Mouse (Mus musculus): ENCODE results near the gene Hdac7. TPM values are rescaled to one million over a fixed set of nuclear protein-coding genes. Genes with fewer than 3 reads are reported as not detected.

Gene Hdac7
- polyA plus RNA-seq, 1 experiment from 2014 or later = 7.8 TPM

DNA sequence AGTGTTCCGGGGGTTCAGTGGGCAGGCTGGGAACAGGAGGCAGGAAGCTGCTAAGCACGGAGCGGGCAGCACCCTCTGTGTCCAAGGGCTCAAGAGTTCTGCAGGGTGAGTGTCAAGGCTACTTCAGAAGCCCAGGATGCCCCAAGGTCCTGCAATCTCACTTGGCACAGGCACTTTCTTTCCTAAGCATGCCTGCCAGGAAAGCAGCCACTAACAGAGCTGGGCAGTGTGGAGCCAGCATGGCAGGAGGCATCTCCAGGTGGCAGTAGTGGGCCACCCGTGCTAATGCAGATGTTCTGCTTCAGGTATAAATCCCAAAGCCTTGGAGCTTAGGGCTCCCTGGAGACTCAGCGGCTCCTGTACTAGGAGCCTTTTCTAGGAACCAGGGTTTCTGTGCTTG, 34.4 kb downstream of the Hdac7 start:
- Histone ChIP-seq H3K9ac (ENCODE audit: low read depth, low read length) (no peak overlapping the region), H3K9me3 (ENCODE audit: control insufficient read depth) (no peaks in the 10 kb centered on the region), H3K27ac (ENCODE audit: low read depth, low read length) (no peak overlapping the region), H3K36me3 (ENCODE audit: control insufficient read depth, insufficient read depth) (peaks cover 34% of the 10 kb centered on the region; the same call in 1 of the 2 replicates), H3K4me3 (ENCODE audit: low read depth, low read length) (no peak overlapping the region), H3K27me3 (replicated peaks; ENCODE audit: control insufficient read depth, insufficient read depth, low read length) (no peaks in the 10 kb centered on the region), H3K4me1 (replicated peaks; ENCODE audit: control insufficient read depth, insufficient read depth, low read length) (peaks cover 4% of the 10 kb centered on the region; the same call in 1 of the 2 replicates), H3K4me2 (replicated peaks; ENCODE audit: low read depth) (no peak overlapping the region)
- WGBS = 87% methylated on average over 5 of the region's 5 CpGs
- TF ChIP-seq CTCF (IDR thresholded peaks at IDR 0.05; ENCODE audit: low read depth) = peak; percentile 76
- ATAC-seq = no peak

DNA sequence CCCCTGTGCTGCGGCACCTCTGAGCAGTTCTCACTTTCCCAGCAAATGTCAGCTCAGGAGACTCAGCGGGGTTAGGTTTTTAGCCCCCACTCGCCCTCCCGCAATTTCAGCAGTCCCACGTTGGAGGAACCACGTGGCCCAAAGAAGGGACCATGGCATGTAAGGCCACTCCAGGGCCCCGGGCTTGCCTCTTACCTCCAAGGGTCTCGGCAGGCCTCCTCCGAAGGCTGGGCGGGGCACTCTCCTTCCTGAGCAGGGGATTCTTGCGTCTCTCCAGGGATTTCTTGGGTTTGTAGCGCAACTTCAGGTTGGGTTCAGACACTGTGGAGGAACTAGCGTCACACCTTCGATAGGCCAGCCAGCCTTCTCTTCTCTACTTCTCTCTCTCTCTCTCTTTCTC, 35.1 kb downstream of the Hdac7 start:
- no peak for TF ChIP-seq CTCF (IDR thresholded peaks at IDR 0.05; ENCODE audit: low read depth)
- Histone ChIP-seq H3K9me3 (ENCODE audit: control insufficient read depth) (no peaks in the 10 kb centered on the region), H3K4me1 (replicated peaks; ENCODE audit: control insufficient read depth, insufficient read depth, low read length) (peaks cover 4% of the 10 kb centered on the region; the same call in 1 of the 2 replicates), H3K9ac (ENCODE audit: low read depth, low read length) (no peak overlapping the region), H3K4me2 (replicated peaks; ENCODE audit: low read depth) (no peak overlapping the region), H3K4me3 (ENCODE audit: low read depth, low read length) (no peak overlapping the region), H3K27ac (ENCODE audit: low read depth, low read length) (no peak overlapping the region), H3K27me3 (replicated peaks; ENCODE audit: control insufficient read depth, insufficient read depth, low read length) (no peaks in the 10 kb centered on the region), H3K36me3 (ENCODE audit: control insufficient read depth, insufficient read depth) (peaks cover 34% of the 10 kb centered on the region; the same call in 1 of the 2 replicates)
- WGBS = 82% methylated on average over 14 of the region's 14 CpGs
- ATAC-seq = no peak

DNA sequence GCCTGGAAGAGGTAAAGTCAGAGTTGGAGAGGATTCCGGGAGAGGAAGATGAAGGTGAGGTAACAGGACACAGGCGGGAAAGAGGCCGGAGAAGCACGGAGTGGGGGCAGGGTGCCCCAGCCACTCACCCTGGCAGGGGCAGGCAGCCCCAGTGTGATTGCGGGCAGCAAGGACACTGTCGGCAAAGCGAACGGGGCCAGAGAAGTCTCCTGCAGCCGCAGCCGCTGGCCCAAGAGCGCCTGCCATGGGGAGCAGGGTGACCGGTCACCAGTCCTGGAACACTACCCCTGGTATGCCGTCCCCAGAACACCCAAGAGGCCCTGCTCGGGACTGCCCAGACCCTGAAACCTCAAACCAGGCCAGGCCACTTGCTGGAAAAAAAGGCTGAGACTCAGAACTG, 35.8 kb downstream of the Hdac7 start:
- WGBS = 95% methylated on average over 14 of the region's 14 CpGs
- no peaks in the 10 kb centered on the region for H3K9me3 ChIP-seq (ENCODE audit: control insufficient read depth)
- no peaks in the 10 kb centered on the region; the same call in 1 of the 2 replicates for H3K4me1 ChIP-seq (replicated peaks; ENCODE audit: control insufficient read depth, insufficient read depth, low read length)
- no peak overlapping the region for H3K4me2 ChIP-seq (replicated peaks; ENCODE audit: low read depth)
- H3K27me3 ChIP-seq (replicated peaks; ENCODE audit: control insufficient read depth, insufficient read depth, low read length) = no peaks in the 10 kb centered on the region
- no peak overlapping the region for H3K4me3 ChIP-seq (ENCODE audit: low read depth, low read length)
- ATAC-seq = no peak
- no peak for TF ChIP-seq CTCF (IDR thresholded peaks at IDR 0.05; ENCODE audit: low read depth)
- H3K36me3 ChIP-seq (ENCODE audit: control insufficient read depth, insufficient read depth) = peaks cover 34% of the 10 kb centered on the region; the same call in 1 of the 2 replicates
- H3K27ac ChIP-seq (ENCODE audit: low read depth, low read length) = no peak overlapping the region
- H3K9ac ChIP-seq (ENCODE audit: low read depth, low read length) = no peak overlapping the region

DNA sequence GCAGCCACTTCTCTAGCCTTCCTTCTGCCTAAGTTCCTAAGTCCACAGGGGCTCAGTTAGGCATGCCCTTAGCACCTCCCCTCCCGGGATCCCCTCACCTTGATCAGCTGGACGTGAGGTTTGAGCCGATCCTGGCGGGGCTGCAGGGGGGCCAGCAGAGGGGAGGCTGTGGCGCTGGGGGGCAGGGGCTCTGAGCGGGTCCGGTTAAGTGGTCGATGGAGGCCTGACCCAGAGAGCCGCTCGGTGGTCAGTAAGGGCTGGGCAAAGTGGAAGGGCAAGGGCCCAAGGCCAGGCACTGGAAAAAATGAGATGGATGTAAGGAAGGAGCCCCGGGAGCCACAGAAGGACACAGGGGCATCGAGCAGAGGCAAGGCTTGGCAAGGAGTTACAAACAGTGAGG, 36.4 kb downstream of the Hdac7 start:
- TF ChIP-seq CTCF (IDR thresholded peaks at IDR 0.05; ENCODE audit: low read depth) = no peak
- Histone ChIP-seq H3K9ac (ENCODE audit: low read depth, low read length) (no peak overlapping the region), H3K4me2 (replicated peaks; ENCODE audit: low read depth) (no peak overlapping the region), H3K36me3 (ENCODE audit: control insufficient read depth, insufficient read depth) (peaks cover 34% of the 10 kb centered on the region; the same call in 1 of the 2 replicates), H3K27ac (ENCODE audit: low read depth, low read length) (no peak overlapping the region), H3K27me3 (replicated peaks; ENCODE audit: control insufficient read depth, insufficient read depth, low read length) (no peaks in the 10 kb centered on the region), H3K4me3 (ENCODE audit: low read depth, low read length) (no peak overlapping the region), H3K4me1 (replicated peaks; ENCODE audit: control insufficient read depth, insufficient read depth, low read length) (no peaks in the 10 kb centered on the region; the same call in 1 of the 2 replicates), H3K9me3 (ENCODE audit: control insufficient read depth) (no peaks in the 10 kb centered on the region)
- no peak for ATAC-seq
- WGBS = 84% methylated on average over 12 of the region's 12 CpGs

DNA sequence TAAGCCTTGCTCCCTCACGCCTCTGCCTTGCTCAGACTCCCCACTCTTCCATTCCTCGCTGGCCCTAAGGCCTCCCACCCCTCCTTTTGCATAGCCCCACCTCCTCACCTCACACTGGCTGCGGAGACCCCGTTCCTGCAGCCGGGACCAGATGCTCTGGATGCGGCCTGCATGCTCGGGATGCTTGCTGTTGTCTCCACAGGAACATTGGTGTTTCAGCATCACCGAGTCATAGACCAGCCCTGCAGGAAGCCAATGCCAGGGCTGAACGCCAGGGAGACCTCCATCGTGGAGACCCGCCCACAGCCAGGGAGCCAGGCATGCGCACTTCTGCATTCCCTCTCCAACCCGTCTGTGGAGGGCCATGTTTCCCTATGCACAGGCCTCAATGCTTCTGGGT, 41.7 kb downstream of the Hdac7 start:
- 48% methylated on average over 13 of the region's 13 CpGs for WGBS
- no peak overlapping the region for H3K27ac ChIP-seq (ENCODE audit: low read depth, low read length)
- peaks cover 47% of the 10 kb centered on the region; the same call in 1 of the 2 replicates for H3K36me3 ChIP-seq (ENCODE audit: control insufficient read depth, insufficient read depth)
- H3K9ac ChIP-seq (ENCODE audit: low read depth, low read length) = no peak overlapping the region
- no peak for ATAC-seq
- H3K4me2 ChIP-seq (replicated peaks; ENCODE audit: low read depth) = no peak overlapping the region
- H3K9me3 ChIP-seq (ENCODE audit: control insufficient read depth) = no peaks in the 10 kb centered on the region
- no peak for TF ChIP-seq CTCF (IDR thresholded peaks at IDR 0.05; ENCODE audit: low read depth)
- no peaks in the 10 kb centered on the region for H3K27me3 ChIP-seq (replicated peaks; ENCODE audit: control insufficient read depth, insufficient read depth, low read length)
- H3K4me3 ChIP-seq (ENCODE audit: low read depth, low read length) = no peak overlapping the region
- H3K4me1 ChIP-seq (replicated peaks; ENCODE audit: control insufficient read depth, insufficient read depth, low read length) = no peaks in the 10 kb centered on the region

DNA sequence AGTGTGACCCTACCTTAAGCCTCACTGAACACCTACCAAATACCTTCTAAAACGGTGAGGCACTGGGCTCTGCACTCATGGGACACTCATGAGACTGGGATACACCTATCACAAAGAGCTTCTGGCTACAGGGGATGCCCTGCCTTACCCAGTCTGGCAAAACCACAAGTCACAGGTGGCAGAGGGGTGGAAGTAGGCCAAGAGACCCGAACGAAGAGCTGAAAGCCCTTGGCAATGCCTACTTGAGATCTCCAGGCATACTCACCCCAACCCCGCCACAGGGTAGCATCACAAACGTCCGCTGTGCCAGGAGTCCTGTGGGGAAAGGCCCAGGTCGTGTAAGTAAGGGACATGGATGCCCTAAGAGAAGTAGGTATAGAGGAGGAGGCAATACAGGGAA, 42.5 kb downstream of the Hdac7 start:
- no peak for ATAC-seq
- Histone ChIP-seq H3K27me3 (replicated peaks; ENCODE audit: control insufficient read depth, insufficient read depth, low read length) (no peaks in the 10 kb centered on the region), H3K4me1 (replicated peaks; ENCODE audit: control insufficient read depth, insufficient read depth, low read length) (no peaks in the 10 kb centered on the region), H3K36me3 (ENCODE audit: control insufficient read depth, insufficient read depth) (peaks cover 40% of the 10 kb centered on the region; the same call in 1 of the 2 replicates), H3K4me3 (ENCODE audit: low read depth, low read length) (no peak overlapping the region), H3K4me2 (replicated peaks; ENCODE audit: low read depth) (no peak overlapping the region), H3K9ac (ENCODE audit: low read depth, low read length) (no peak overlapping the region), H3K27ac (ENCODE audit: low read depth, low read length) (no peak overlapping the region), H3K9me3 (ENCODE audit: control insufficient read depth) (no peaks in the 10 kb centered on the region)
- TF ChIP-seq CTCF (IDR thresholded peaks at IDR 0.05; ENCODE audit: low read depth) = no peak
- 80% methylated on average over 7 of the region's 7 CpGs for WGBS

DNA sequence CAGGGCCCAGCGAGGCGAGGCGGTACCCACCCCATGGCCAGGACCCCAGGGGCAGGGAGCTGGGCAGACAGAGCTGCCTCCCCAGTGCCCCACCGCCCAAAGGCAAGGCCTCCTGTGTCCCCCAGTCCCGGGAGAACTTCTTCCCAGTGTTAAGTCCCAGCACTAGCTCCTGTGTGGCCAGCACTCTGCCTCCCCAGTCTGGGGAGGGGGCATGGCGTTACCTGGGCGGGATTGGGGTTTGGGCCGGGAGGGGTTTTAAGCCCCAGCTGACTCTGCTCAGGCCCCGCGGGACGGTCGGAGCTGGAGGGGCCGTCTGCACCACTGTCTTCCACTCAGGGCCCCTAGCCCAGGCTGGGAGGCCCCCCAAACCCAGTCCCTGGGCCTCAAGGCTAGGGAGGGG, 43.4 kb downstream of the Hdac7 start:
- WGBS = 89% methylated on average over 13 of the region's 13 CpGs
- peaks cover 37% of the 10 kb centered on the region for H3K36me3 ChIP-seq (ENCODE audit: control insufficient read depth, insufficient read depth)

More for the DNA sequence above, 43.4 kb downstream of the Hdac7 start:
- H3K4me3 ChIP-seq (ENCODE audit: low read depth, low read length) = no peak overlapping the region
- ATAC-seq = no peak
- no peak overlapping the region for H3K9ac ChIP-seq (ENCODE audit: low read depth, low read length)
- no peak overlapping the region for H3K4me2 ChIP-seq (replicated peaks; ENCODE audit: low read depth)
- no peak overlapping the region for H3K27ac ChIP-seq (ENCODE audit: low read depth, low read length)
- TF ChIP-seq CTCF (IDR thresholded peaks at IDR 0.05; ENCODE audit: low read depth) = no peak
- H3K4me1 ChIP-seq (replicated peaks; ENCODE audit: control insufficient read depth, insufficient read depth, low read length) = no peaks in the 10 kb centered on the region
- no peaks in the 10 kb centered on the region for H3K27me3 ChIP-seq (replicated peaks; ENCODE audit: control insufficient read depth, insufficient read depth, low read length)
- no peaks in the 10 kb centered on the region for H3K9me3 ChIP-seq (ENCODE audit: control insufficient read depth)
